Mouse (Mus musculus) right cerebral cortex, postnatal 36 days (tissue): ENCODE results near the gene Pnma1.

Experiments
- DNase-seq, 2 experiments: peaks; one replicate each; pipeline ENCODE4 v3.0.0; 2022; ENCODE audit warnings: low spot score in 2 of 2, mixed read lengths in 1 of 2

Gene Pnma1

DNA sequence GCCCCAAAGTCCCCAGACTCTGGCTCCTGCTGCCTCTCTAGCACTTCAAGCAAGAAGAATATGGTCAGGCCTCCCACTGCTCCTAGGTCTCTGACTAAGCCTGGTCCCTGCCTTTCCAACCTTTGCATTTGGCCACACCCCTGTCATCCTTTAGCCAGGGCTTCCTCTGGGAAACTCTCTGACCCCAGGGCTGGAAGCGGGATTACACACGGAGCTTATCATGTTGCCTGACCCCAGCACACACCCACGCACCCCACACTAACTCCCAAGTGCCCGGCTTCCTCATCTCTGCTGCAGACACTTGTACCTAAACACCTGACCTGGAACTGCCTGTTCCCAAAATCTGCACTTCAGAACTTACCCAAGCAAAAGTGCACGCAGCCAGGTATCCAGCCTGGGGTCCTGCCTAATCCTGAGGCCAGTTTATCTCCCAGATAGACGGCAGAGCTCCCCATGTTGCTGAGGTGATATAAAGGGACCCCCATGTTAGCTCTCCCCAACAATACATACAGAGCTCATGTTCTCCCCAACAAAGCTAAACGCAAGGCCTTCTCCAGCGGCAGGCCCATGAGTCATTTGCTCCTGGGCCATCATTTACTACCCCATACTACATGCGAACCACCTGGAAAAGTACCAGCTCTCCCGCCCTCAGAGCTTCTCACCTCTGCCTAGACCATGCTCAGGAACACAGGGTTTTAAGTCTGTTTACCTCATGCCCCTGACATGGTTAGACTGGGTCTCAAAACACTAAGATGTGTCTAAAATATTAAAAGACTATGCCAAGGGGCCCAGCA is 30.6 kb upstream of the Pnma1 start:
- DNase-seq, result no peak

DNA sequence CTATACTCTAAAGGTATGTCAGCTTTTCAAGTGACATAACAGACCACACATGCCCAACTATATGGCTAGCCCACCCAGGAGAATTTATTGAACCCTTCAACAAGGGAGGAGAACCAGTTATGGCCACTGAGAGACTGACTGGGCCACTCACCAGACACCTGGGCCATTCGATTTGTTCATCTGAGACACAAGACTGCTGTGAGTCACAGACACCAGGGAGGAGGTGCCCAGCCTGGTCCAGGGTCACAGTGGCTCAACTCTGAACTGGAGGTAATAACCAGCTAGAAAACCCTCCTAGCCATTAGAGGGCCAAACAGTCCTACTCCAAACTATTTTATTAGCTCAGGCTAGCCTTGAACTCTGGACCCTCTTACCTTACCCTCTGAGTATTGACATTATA is 29.8 kb upstream of the Pnma1 start:
- no peak for DNase-seq

DNA sequence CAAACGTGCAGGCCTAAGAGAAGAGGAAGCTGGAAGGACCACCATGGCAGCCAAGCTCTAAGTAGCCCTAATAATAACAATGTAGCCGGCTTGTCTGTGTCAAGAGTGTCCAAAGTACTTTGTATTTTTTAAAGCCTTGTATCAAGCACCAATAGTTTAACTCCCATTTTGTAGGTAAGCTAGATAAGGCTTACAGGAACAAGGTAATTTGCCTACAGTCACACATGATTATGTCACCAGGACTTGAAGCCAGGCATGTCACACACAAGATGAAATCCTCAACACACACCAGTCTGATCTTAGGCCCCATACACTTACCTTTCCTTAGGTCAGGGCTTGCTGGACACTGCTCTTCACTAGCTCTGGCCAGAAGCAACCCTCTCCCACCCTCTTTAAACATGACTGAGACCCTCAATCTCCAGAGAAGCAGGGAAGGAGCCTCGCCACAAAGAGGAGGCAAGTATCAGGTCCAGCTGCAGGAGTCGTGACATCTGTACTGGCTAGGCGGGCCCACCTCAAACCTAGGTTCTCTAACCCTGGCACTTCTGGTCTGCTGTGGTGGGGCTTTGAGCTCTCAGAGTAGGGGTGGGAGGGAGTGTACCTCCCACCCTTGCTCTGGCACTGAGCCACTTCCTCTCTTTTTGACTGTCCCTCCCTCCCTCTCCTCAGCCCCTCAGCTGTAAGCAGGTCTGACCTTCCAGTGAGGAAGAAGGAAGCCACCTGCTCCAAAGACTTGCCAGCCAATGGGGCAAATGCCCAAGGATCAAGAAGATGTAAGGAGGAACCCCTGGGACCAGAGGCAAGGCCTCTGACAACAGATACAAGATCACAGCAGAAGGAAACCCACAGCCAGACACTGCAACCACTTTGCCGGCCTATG is 28.8 kb upstream of the Pnma1 start:
- no peak for DNase-seq

GRCm38 (mm10) chr12:84176126-84176769 is 28.0 kb upstream of the Pnma1 start:
- no peak for DNase-seq

DNA sequence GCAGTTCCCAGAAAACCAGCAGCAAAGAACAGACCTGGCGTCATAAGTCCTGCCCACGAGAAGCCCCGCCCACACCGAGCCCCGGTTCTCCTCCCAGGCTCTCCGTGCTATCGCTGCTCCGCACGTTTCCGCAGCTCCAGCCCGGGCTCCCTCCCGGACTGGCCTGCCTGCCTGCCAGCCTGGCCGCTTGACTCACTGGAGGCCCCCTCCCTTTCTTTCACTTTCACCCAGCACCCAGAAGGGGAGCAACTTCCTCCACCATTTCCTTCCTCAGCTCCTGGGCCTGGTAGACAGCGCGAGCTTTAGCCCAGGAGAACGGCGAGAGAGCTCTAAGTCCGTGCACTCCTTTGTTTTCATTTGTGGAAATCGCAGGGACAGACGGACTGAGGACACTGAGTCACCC is 27.4 kb upstream of the Pnma1 start:
- DNase-seq, result peak; percentile 79 to 86

DNA sequence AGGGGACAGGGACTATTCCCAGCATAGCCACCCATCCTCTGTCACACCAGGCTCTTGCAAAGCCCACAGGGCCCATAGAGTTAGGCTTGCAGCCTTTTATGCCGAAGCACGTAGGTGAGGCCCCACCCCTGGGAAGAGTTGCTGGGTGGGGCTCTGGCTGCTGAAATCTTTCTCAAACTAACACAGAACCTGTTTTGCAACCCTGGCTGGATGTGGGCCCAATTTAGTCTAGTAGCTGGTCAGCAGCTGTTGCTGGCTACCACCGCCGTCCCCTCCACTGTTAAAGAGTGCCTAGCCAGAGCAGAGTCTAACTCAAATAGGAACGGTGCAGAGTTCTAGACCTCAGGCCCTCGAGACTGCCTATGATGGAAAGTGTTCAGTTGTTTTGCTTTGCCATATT is 26.6 kb upstream of the Pnma1 start:
- DNase-seq, result no peak

GRCm38 (mm10) chr12:84174190-84174811 is 26.0 kb upstream of the Pnma1 start:
- no peak for DNase-seq

DNA sequence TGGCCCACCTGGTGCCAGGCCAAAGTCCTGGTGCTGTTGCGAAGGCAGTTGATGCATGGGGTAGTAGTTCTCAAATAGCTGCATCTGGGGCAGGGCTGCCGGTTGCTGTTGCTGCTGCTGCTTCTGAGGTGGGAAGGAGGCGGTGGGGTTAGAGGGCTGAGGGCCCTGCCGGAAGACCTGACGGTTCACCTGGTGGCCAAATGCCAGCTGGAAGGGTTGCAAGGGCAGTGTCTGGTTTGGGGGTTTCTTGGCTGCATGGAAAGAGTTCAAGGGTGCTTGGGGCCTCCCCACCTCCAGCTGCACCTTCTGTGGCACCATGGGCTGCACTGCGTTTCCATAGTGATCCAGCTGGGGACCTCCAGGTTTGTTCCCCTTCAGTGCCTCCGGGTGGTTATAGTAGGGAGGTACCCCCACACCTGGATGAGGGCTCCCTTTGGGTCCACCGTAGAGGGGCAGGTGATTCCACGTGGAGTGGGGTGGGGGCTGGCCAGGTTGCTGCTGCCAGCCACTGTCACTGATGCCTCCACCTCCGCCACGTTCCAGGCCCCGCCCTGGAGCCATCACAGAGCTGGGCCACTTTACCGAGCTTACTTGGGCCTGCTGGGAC is 25.1 kb upstream of the Pnma1 start:
- no peak for DNase-seq

GRCm38 (mm10) chr12:84172862-84173261 is 24.6 kb upstream of the Pnma1 start:
- no peak for DNase-seq

DNA sequence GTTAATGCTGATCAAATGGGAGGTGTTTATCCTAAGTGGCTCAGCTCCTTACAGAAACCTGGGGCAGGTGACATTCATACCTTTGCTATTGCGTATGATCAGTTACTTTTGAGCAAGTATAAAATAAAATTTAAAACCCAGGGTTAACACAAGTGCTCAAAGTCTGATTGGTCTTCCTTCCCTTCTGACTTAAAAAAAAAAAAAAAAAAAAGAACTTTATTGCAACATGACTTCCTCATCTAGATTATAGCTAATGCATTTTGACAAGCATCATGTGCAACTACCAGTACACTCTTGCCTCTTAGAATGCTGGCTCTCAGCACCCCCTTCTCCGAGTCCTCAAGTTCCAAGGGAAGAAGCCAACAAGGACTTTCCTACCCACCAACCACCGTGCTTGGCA is 23.9 kb upstream of the Pnma1 start:
- DNase-seq, result no peak

DNA sequence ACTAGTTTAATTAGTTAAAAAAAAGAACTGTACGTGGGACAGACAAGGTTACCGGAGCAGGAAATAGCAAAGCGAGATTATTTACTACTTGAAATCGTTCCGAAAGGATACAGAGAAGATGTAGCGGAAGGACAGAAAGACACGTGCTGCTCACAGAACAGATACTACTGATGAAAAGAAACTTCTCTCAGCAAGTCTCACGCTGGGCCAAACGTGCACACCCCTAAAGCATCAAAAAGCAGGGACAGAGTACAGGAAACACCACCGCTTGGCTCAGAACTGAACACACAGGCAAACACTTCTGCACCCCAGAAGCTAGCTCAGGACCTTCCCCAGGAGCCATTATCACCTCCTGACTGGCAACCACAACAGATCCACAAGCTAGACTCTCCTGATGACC is 22.3 kb upstream of the Pnma1 start:
- no peak for DNase-seq

GRCm38 (mm10) chr12:84165631-84166373 is 17.5 kb upstream of the Pnma1 start:
- no peak for DNase-seq

DNA sequence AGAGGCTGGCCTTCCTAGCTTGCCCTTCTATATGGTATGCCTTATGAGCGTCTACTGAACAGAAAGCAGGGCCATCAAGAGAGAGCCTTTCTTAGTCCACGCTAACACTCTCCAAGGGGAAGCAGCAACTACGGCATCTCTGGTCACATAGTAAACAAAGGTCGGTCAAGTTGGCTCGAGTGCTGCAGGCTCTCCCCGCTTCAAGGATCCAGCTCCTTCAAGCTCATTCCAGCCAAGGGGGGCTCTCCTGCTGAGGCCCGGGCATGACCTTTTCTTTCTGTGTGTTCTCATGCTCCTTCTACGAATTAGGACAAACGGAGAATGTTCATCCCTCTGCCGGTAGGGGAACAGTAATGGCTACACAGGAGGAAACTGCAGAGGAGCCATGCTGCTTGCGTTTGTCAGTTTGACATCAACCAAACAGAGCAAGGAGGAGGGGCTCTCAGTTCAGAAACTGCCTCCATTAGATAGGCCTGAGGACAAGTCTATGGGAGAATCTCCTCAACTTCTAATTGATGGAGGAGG is 15.4 kb upstream of the Pnma1 start:
- no peak for DNase-seq

- DNase-seq, result no peak
Measured at GRCm38 (mm10) chr12:84163133-84163532, 14.8 kb upstream of the Pnma1 start.

DNA sequence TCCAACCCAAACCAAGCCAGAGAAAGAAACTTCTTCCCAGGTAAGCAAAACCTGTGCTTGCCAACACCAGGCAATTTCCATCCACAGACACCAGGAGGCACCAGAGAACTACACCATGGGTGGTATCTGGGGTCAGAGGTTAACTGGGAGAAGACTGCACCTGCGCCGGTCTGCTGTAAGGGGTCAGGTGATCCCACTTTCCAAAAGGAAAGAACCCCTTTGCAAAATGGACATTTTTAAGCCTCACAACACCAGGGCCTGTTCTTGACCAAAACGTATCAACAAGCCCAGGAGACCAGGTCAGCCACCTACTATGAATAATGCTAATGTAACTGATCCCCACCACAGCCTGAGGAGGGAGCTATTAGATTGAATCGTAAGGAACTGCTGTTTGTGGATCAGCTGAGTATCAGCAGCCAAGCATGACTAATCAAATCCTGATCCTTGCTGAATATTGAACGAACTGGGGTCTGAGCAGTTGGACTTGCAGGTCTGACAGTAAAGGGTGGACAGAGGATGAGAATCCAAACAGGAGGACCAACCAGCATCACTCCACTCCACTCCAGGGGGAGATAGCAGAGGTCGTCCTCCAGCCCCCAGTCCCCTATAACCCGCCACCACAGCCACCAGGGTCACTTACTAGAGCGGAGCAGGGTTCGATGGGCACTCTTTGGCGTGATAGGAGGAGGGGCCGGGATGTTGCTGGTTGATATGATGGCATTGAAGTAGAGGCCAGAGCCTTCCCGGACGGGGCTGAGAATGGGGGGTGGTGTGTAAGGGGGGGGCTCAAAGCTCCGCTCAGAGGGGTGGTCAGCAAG is 13.5 kb upstream of the Pnma1 start:
- DNase-seq, result no peak

GRCm38 (mm10) chr12:84161116-84161515 is 12.8 kb upstream of the Pnma1 start:
- DNase-seq, result no peak

DNA sequence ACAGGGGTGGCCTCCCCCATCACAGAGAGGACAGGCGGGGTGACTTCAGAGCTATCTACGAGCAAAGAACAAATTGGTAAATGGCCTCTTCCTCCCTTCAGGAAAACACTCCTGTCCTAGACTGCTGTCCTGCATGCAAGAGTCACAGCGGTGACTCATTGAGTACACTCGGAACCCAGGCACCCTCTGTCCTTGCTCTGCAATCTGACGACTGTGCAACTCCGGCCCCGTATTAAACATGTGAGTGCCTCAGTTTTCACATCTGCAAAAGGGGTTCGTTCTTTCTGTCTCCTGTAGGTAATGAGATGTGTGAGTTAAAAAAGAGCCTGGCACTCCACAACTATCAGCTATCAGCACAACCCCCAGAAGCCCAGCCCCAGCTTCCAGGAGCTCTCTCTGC is 12.2 kb upstream of the Pnma1 start:
- DNase-seq, result no peak

GRCm38 (mm10) chr12:84158156-84158555 is 9.9 kb upstream of the Pnma1 start:
- DNase-seq, result no peak

- no peak for DNase-seq
Measured at GRCm38 (mm10) chr12:84156210-84156609, 7.9 kb upstream of the Pnma1 start.

DNA sequence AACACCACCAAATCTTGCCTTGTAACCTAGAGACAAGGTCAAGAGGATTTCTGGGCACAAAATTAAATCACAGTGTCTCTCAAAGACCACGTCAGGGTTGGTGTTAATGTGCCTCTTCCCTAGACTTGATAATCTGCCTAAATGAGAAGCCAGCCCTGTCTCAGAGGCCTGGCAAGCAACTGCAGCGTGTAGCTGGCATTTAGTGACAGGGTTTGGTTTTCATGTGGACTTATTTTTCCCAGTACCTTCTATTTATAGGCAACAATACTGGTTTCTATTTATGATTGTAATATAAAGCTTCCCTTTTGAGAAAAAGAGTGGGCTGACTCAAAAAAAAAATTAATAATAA is 7.2 kb upstream of the Pnma1 start:
- DNase-seq, result no peak
